Mouse (Mus musculus): Measurements from ENCODE around the gene Unk.

The Unk gene

DNA sequence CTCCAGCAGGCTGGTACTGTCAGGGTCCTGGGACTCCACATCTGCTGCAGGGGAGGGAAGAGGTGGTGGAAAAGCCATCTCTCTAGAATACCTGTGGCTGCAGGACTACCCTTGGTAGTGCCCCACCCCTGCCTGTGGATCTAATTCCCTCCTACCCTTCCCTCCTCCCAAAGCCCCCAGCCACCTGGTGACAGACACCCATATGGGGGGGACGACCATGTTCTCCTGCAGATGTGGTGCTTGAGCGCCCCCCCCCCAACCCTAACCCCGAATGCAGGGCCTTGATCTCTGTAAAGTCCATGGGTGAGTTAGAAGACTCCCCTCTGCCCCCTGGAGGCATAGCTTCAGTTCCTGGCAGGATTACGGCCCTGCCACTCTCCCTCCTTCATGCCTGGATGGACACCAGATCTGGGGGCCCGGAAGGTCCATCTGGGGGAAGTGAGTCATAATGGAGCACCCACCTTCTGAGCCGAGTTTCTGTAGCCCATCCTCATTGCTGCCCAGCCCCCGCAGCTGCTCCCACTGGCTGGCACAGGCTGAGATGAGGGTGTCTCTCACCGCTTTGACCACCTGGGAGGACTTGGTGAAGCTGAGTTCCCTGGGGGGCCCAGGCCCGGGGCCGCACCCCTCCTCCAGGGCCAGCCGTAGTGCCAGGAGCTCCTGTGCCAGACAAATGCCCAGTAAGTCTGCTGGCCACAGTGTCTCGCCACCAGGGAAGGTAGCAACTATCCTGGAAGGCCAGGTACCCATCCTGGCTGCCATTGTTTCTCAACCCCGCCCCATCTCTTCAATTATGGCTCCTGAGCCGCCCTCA is 77.0 kb downstream of the Unk start:
- no peak for DNase-seq (ENCODE audit: low spot score in 2 of 2)

DNA sequence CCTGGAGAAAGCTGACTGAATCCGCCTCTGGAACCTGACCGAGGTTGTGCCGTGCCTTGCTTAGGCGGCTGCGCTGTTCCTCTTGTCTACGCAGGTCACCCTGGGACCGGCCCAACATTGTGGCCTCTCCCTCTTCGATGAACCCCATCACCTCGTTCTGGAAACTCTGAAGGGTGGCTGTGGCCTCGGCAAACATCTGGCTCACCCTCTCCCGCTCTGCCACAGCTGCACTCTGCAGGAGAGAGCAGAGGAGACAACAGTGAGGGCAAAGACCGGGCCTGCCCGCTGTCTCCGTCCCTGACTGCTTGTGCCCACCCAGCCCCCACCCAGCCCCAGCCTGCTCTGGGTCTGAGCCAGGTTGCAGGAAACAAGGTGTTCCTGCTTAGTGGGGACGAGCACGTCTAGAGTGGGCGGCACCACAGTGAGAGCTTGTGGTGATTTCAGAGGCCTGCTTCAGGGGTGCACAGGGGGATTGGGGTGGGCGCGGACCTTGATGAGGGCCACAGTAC is 77.7 kb downstream of the Unk start:
- no peak for DNase-seq (ENCODE audit: low spot score in 2 of 2)

DNA sequence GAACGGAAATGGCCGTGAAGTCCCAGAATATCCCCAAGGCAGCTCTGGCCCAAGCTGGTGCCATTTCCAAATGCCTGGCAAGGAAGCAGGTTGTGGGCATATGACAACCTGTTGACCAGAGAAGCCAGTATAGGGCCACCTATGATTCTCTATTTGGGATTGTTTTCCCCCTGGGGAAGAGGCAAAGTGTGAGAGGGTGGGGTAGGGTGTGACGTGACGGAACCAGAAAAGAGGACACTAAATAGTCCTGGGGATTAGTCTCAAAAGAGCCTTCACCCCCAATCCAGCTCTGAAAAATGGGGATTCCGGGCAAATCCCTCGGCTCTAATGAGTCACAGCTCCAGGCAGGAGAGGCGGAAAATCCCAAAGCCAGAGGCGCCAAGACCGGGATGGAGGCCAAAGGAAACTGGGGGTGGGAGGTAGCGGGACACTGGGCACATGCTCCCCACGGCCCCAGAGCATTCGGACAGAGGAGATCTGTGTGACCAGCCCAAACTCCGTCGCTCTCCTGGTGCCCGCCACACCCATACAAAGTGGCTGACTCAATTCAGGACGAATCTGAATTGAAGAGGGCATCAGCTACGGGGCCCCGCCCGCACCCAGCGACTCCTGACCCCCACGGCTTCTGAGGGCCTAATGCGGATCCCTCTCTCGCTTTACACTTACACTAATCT is 78.5 kb downstream of the Unk start:
- DNase-seq (ENCODE audit: low spot score in 2 of 2), result no peak

DNA sequence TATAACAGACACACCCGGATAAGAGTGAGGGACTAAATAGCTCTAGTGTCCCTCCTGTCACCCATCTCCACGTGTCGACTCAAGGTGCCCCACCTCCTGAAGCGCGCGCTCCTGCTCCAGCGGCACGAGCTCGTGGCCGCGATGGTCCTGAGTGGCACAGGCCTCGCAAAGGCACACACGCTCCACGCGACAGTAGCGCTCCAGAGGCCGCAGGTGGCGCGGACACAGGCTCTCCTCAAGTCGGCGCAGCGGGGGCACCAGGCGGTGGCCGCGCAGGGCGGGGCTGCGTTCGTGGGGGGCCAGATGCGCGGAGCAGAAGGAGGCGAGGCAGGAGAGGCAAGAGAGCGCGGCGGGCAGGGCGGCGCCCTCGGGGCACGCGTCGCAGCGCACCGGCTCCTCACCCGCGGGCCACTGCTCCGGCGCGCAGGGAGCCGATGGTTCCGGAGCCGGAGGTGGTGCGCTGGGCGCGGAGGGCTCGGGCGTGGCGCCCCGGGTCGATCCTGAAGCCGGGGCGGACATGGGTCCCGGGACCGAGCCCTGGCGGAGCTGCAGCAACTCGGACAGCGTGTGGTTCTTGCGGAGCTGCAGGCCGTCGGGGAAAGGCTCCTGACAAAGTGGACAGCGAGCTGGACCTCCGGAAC is 79.4 kb downstream of the Unk start:
- DNase-seq (ENCODE audit: low spot score in 2 of 2), result no peak

DNA sequence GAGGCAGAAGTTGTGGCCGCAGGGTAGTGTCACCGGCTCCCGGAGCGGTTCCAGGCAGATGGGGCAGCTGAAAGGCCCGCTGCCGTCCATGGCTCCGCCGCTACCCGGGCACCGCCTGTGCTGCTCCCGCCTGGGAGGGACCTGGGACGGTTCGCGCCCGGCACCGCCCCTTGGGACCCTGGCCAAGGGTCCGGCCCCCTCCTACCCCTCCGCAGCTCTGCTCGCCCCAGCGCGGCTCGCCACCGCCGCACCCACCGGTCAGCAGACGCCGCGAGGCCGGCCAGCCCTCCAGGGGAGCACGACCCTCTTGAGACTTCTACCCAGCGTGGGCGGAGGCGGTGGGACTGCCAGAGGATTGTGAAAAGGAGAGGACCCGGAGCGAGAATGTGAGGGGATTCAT is 80.0 kb downstream of the Unk start:
- DNase-seq (ENCODE audit: low spot score in 2 of 2), result no peak

DNA sequence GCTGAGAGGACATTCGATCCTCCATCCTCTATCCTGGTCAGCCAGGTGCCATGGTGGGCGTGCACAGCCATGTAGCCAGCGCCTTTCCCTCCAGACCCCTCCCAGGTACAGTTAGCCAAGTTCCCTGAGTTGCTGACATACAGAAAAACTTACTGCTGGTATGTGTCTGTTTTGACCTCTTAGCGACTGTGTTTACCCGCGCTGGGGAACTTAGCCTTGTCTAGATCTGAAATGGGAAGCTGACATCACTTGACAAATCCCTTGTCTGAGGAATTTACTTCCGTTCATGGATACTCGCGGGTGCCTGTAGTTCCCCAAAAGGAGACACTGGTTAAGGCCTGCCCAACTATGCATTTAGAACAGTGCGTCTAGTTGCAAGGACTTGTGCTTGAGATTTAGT is 80.4 kb downstream of the Unk start:
- DNase-seq (ENCODE audit: low spot score in 2 of 2), result no peak
